Mouse (Mus musculus) ES-E14 (cell line): Measurements from ENCODE around the gene Map2k2. TPM values are rescaled to one million over a fixed set of nuclear protein-coding genes. Genes with fewer than 3 reads are reported as not detected.
"Not testable (repeated sequence)": the region's sequence is repeated elsewhere in the genome, so short reads cannot be mapped to it uniquely, and the experiment has no call there.

Source experiments
- DNase-seq: peaks from one replicate; pipeline ENCODE4 v3.0.0-alpha.2; 2013; ENCODE audit warnings: low read depth, low spot score
- H3K27ac ChIP-seq: 2 replicates; pipeline ENCODE4 v1.5.1; 2012; ENCODE audit warnings: low read depth, mild to moderate bottlenecking, low read length, moderate library complexity, mixed read lengths; ENCODE audit not compliant: poor library complexity, insufficient read depth, severe bottlenecking
- H3K36me3 ChIP-seq: 2 replicates; pipeline ENCODE4 v1.6.1; 2012; ENCODE audit warnings: mild to moderate bottlenecking, low read length, moderate library complexity, mixed read lengths; ENCODE audit not compliant: control insufficient read depth, poor library complexity, insufficient read depth, severe bottlenecking
- H3K4me1 ChIP-seq, 2 experiments: fragments of 150-350 bp in 1 of 2; sonication (generic) in 1 of 2; 2 replicates each; pipeline ENCODE4 v1.6.1; 2012; ENCODE audit warnings: low read length in 2 of 2, mild to moderate bottlenecking in 1 of 2, mixed read lengths in 1 of 2; ENCODE audit not compliant: control insufficient read depth in 2 of 2, insufficient read depth in 2 of 2, poor library complexity in 1 of 2
- H3K4me3 ChIP-seq, 2 experiments: fragments of 150-350 bp in 1 of 2; sonication (generic) in 1 of 2; 2 replicates each; pipeline ENCODE4 v1.5.1; 2012; ENCODE audit warnings: low read length in 2 of 2, low read depth in 1 of 2, mild to moderate bottlenecking in 1 of 2, mixed read lengths in 1 of 2; ENCODE audit not compliant: insufficient read depth in 1 of 2, poor library complexity in 1 of 2, severe bottlenecking in 1 of 2
- H3K9ac ChIP-seq: 2 replicates; pipeline ENCODE4 v1.6.1; 2012; ENCODE audit warnings: low read depth, mild to moderate bottlenecking, low read length, mixed read lengths; ENCODE audit not compliant: poor library complexity, insufficient read depth, severe bottlenecking
- H3K9me3 ChIP-seq: fragments of 150-350 bp; sonication (generic); 2 replicates; pipeline ENCODE4 v1.6.1; 2012; ENCODE audit warnings: low read depth, mild to moderate bottlenecking, low read length; ENCODE audit not compliant: control insufficient read depth, insufficient read depth
- CHD2 ChIP-seq: IDR thresholded peaks from 2 replicates; pipeline ENCODE4 v1.6.1; 2014; ENCODE audit warnings: mild to moderate bottlenecking, low read depth, low read length, inconsistent platforms
- HCFC1 ChIP-seq: IDR thresholded peaks from 2 replicates; pipeline ENCODE4 v1.6.1; 2012; ENCODE audit warnings: low read length, inconsistent platforms, borderline replicate concordance; ENCODE audit not compliant: insufficient read depth
- MAFK ChIP-seq: IDR thresholded peaks from 2 replicates; pipeline ENCODE4 v1.6.1; 2014; ENCODE audit warnings: mild to moderate bottlenecking, low read depth, low read length, inconsistent platforms; ENCODE audit not compliant: insufficient read depth
- ZC3H11A ChIP-seq: IDR thresholded peaks from 2 replicates; pipeline ENCODE4 v1.6.1; 2012; ENCODE audit warnings: low read depth, mild to moderate bottlenecking, inconsistent platforms, low read length, borderline replicate concordance
- ZNF384 ChIP-seq: IDR thresholded peaks from 2 replicates; pipeline ENCODE4 v1.6.1; 2012; ENCODE audit warnings: low read depth, low read length, inconsistent platforms
- in situ Hi-C, 2 experiments: fragments of 600-800 bp; cut with MboI; formaldehyde crosslinking; loops; one replicate each; pipeline ENCODE4 v1.15.1; 2025; ENCODE audit warnings: low sequenced_read_pairs in 2 of 2, inconsistent platforms in 1 of 2; ENCODE audit not compliant: unreplicated experiment in 2 of 2
- total RNA-seq: library from RNA; depleted of rRNA; stranded (reverse); fragments of 300-350 nt; gene quantifications from 2 replicates; pipeline ENCODE4 v1.2.3, GENCODE M21; 2012; rRNA removed

Map2k2 gene
- total RNA-seq, 1 experiment = 115 TPM

DNA sequence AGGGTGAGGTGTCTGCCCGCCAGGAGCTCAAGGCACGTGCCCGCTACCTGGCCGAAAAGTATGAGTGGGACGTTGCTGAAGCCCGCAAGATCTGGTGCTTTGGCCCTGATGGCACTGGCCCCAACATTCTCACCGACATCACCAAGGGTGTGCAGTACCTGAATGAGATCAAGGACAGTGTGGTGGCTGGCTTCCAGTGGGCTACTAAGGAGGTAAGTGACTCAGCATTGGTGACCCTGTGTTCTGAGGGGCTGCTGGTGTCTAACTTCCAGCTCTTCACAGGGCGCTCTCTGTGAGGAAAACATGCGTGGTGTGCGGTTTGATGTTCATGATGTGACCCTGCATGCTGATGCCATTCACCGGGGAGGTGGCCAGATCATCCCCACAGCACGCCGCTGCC is 75.2 kb downstream of the Map2k2 start:
- Histone ChIP-seq H3K9ac (no peak overlapping the region), H3K4me3 (no peak overlapping the region), H3K36me3 (peaks cover 61% of the 10 kb centered on the region), H3K27ac (peak overlapping the region; percentile 78; the same call in 1 of the 2 replicates), H3K9me3 (no peaks in the 10 kb centered on the region), H3K4me1 (peaks cover 0 to 13% of the 10 kb centered on the region in 2 experiments; a peak in 3 of 4 replicates)
- no peak for DNase-seq
- in situ Hi-C loops = no loop called here
- TF ChIP-seq ZC3H11A (no peak), ZNF384 (no peak)

DNA sequence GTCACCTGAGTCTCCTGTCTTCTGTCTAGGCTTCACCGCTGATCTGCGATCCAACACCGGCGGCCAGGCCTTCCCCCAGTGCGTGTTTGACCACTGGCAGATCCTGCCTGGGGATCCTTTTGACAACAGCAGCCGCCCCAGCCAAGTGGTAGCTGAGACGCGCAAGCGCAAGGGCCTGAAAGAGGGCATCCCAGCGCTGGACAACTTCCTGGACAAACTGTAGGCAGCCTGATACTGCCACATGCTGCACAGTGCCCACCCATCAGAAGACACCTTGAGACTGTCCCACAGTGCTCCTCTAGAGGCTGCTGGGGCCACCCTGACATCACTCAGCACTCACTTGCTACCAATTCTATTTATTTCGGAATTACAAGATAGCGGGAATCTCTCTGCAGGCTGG is 76.1 kb downstream of the Map2k2 start:
- H3K4me3 ChIP-seq = not testable (repeated sequence)

DNA sequence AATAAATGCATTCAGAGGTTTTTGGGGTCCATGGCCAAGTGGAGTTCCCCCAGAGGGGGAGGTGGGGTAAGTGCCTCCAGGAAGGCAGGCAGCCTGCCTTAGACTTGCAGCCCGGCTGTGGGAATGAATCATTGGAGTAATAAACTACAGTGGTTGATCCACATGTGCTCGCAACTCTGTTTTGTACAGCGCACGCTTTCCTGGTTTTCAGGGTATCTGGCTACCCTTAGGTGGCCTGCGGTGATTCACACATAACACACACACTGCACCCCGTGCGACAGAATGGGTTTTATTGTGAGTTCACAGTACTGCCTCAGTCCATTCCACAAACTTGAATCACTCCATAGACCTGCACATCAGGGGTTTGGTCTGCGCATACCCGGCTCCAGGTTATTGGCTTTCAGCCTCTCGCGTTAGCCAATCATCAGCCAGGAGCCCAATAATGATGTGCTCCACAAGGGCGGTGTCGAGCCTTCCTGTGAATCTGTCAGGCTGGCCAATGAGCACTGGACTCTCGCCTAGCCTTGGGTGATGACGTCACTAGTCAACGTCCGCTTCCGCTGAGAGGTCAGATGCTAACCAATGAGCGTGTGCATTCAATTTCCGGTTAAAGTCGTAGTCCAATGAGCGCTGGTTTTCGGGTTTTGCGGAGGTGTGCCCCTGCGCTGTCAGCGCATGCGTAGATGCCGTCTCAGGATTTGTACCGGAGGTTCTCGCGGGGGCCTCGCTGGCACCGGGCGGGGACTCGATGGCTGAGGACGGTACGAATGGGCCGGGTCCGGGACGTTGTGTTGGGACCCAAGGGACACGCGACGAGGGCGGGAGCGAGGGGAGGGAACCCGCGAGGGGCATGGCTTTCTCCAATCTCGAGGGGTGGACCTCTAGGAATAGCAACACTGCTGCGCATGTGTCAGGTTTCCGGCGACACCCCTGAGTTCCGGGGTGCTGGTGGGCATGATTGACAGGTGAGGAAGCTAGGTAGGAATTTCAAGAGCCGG is 76.9 kb downstream of the Map2k2 start, which contains the start of gene Dapk3:
Gene Dapk3 (plus strand): TSS at position 670 of the 998 bp plus-strand sequence.
- H3K9ac ChIP-seq = peak within 1 kb of the TSS; percentile 96

More for the DNA sequence above, 76.1 kb downstream of the Map2k2 start:
- H3K9ac ChIP-seq, H3K9me3 ChIP-seq, DNase-seq, in situ Hi-C loops: not testable (repeated sequence)
- Histone ChIP-seq H3K36me3 (peaks cover 62% of the 10 kb centered on the region), H3K27ac (peak overlapping the region; percentile 35; the same call in 1 of the 2 replicates), H3K4me1 (peaks cover 0 to 13% of the 10 kb centered on the region in 2 experiments; a peak in 3 of 4 replicates)

More for the DNA sequence above, 76.9 kb downstream of the Map2k2 start, which contains the start of gene Dapk3:
- Histone ChIP-seq H3K4me1 (peaks cover 0 to 13% of the 10 kb centered on the region in 2 experiments; a peak in 3 of 4 replicates), H3K36me3 (peaks cover 59% of the 10 kb centered on the region), H3K4me3 (peak within 1 kb of the TSS; percentile 58 to 85), H3K9me3 (no peaks in the 10 kb centered on the region), H3K27ac (peak within 1 kb of the TSS; percentile 91)
- peak; percentile 99 for DNase-seq
- TF ChIP-seq CHD2 (peak; percentile 85), MAFK (no peak), HCFC1 (peak; percentile 59; the same call in 1 of the 2 replicates), ZC3H11A (no peak), ZNF384 (no peak)
- in situ Hi-C loops = no loop called here

Other genes starting within 250 kb of the Map2k2 start
- gene Tmprss9, start 234.1 kb upstream of the Map2k2 start, total RNA-seq = 0.26 TPM in 1 of 2 replicates, not detected in the other
- 219 and 244 TPM in 2 replicates for gene Timm13, start 204.9 kb upstream of the Map2k2 start, total RNA-seq
- gene Lmnb2, start 187.7 kb upstream of the Map2k2 start, total RNA-seq = 66.5 and 88.2 TPM in 2 replicates
- 26.4 and 36.0 TPM in 2 replicates for gene Gadd45b, start 175.8 kb upstream of the Map2k2 start, total RNA-seq
- gene Gng7, start 91.0 kb upstream of the Map2k2 start, total RNA-seq = 0.79 and 0.94 TPM in 2 replicates
- gene Diras1, start 80.3 kb upstream of the Map2k2 start, total RNA-seq = 1.1 and 1.3 TPM in 2 replicates
- gene Slc39a3, start 68.5 kb upstream of the Map2k2 start, total RNA-seq = 12.6 and 13.1 TPM in 2 replicates
- 113 and 116 TPM in 2 replicates for gene Sgta, start 45.7 kb upstream of the Map2k2 start, total RNA-seq
- 155 and 174 TPM in 2 replicates for gene Thop1, start 35.9 kb upstream of the Map2k2 start, total RNA-seq
- gene Creb3l3, start 7.0 kb upstream of the Map2k2 start, total RNA-seq = 0.94 and 2.2 TPM in 2 replicates
- 15.7 and 30.1 TPM in 2 replicates for gene Zbtb7a, start 29.3 kb downstream of the Map2k2 start, total RNA-seq
- gene Pias4, start 62.0 kb downstream of the Map2k2 start, total RNA-seq = 37.8 and 50.7 TPM in 2 replicates
- 2,093 and 2,486 TPM in 2 replicates for gene Eef2, start 70.7 kb downstream of the Map2k2 start, total RNA-seq
- gene Dapk3, start 77.1 kb downstream of the Map2k2 start, total RNA-seq = 65.1 and 66.4 TPM in 2 replicates
- 0.54 and 0.79 TPM in 2 replicates for gene 4930442H23Rik, start 77.9 kb downstream of the Map2k2 start, total RNA-seq
- gene Nmrk2, start 96.1 kb downstream of the Map2k2 start, total RNA-seq = not detected in 2 replicates
- gene Atcay, start 124.9 kb downstream of the Map2k2 start, total RNA-seq = 4.1 and 5.5 TPM in 2 replicates
- 0.67 and 4.7 TPM in 2 replicates for gene Zfr2, start 127.2 kb downstream of the Map2k2 start, total RNA-seq
- gene Matk, start 147.0 kb downstream of the Map2k2 start, total RNA-seq = 0.85 and 5.0 TPM in 2 replicates
- 114 and 138 TPM in 2 replicates for gene Mrpl54, start 161.0 kb downstream of the Map2k2 start, total RNA-seq
- 72.3 and 90.2 TPM in 2 replicates for gene Apba3, start 161.0 kb downstream of the Map2k2 start, total RNA-seq
- 5.2 and 15.2 TPM in 2 replicates for gene Tjp3, start 185.7 kb downstream of the Map2k2 start, total RNA-seq
- 27.3 and 34.6 TPM in 2 replicates for gene Pip5k1c, start 187.0 kb downstream of the Map2k2 start, total RNA-seq
- 53.1 and 54.9 TPM in 2 replicates for gene Cactin, start 215.2 kb downstream of the Map2k2 start, total RNA-seq
- 2.3 and 4.5 TPM in 2 replicates for gene Tbxa2r, start 222.8 kb downstream of the Map2k2 start, total RNA-seq
- gene Gipc3, start 237.4 kb downstream of the Map2k2 start, total RNA-seq = 0.09 and 0.16 TPM in 2 replicates
- gene Hmg20b, start 244.6 kb downstream of the Map2k2 start, total RNA-seq = 43.5 and 55.9 TPM in 2 replicates